Mouse (Mus musculus) MEL (cell line): ENCODE results near the gene Hist2h2ac. TPM values are rescaled to one million over a fixed set of nuclear protein-coding genes. Genes with fewer than 3 reads are reported as not detected.

Experiments
- DNase-seq: peaks from one replicate; pipeline ENCODE4 v3.0.0; 2011; ENCODE audit warnings: low read depth, low spot score
- H3K27ac ChIP-seq: 2 replicates; pipeline ENCODE4 v1.5.1; 2012; ENCODE audit warnings: low read depth, mild to moderate bottlenecking, control low read depth, low read length, moderate library complexity; ENCODE audit not compliant: control insufficient read depth
- H3K27me3 ChIP-seq, 2 experiments: fragments of 150-350 bp in 1 of 2; sonication (generic) in 1 of 2; 2 replicates each; pipeline ENCODE4 v1.6.1; 2012; ENCODE audit warnings: low read length in 2 of 2, mild to moderate bottlenecking in 2 of 2, improper control_type of control experiment in 1 of 2, moderate library complexity in 1 of 2; ENCODE audit not compliant: insufficient read depth in 2 of 2, control insufficient read depth in 1 of 2
- H3K36me3 ChIP-seq, 2 experiments: 2 replicates each; pipeline ENCODE4 v1.6.1; 2012 to 2014; ENCODE audit warnings: low read length in 2 of 2, improper control_type of control experiment in 1 of 2, inconsistent platforms in 1 of 2, mild to moderate bottlenecking in 1 of 2; ENCODE audit not compliant: insufficient read depth in 2 of 2, control insufficient read depth in 1 of 2
- H3K4me1 ChIP-seq, 2 experiments: fragments of 150-350 bp in 1 of 2; sonication (generic) in 1 of 2; 2 replicates each; pipeline ENCODE4 v1.6.1; 2012; ENCODE audit warnings: low read length in 2 of 2, improper control_type of control experiment in 1 of 2, mild to moderate bottlenecking in 1 of 2; ENCODE audit not compliant: insufficient read depth in 2 of 2, control insufficient read depth in 1 of 2
- H3K4me3 ChIP-seq, 2 experiments: fragments of 150-350 bp in 1 of 2; sonication (generic) in 1 of 2; 2 replicates each; pipeline ENCODE4 v1.5.1; 2012; ENCODE audit warnings: low read depth in 2 of 2, low read length in 2 of 2, mild to moderate bottlenecking in 2 of 2, moderate library complexity in 2 of 2, control low read depth in 1 of 2, improper control_type of control experiment in 1 of 2; ENCODE audit not compliant: control insufficient read depth in 1 of 2, insufficient read depth in 1 of 2
- H3K79me2 ChIP-seq: 2 replicates; pipeline ENCODE4 v1.6.1; 2012; ENCODE audit warnings: mild to moderate bottlenecking, low read length, moderate library complexity; ENCODE audit not compliant: control insufficient read depth, poor library complexity, insufficient read depth
- H3K9ac ChIP-seq: 2 replicates; pipeline ENCODE4 v1.6.1; 2012; ENCODE audit warnings: low read depth, mild to moderate bottlenecking, control low read depth, low read length, moderate library complexity; ENCODE audit not compliant: control insufficient read depth, poor library complexity, severe bottlenecking
- H3K9me3 ChIP-seq: fragments of 150-350 bp; sonication (generic); replicated peaks from 2 replicates; pipeline ENCODE4 v1.6.1; 2012; ENCODE audit warnings: mild to moderate bottlenecking, low read length, improper control_type of control experiment, moderate library complexity; ENCODE audit not compliant: insufficient read depth
- BHLHE40 ChIP-seq: IDR thresholded peaks from 2 replicates; pipeline ENCODE4 v1.6.1; 2012; ENCODE audit warnings: low read depth, mild to moderate bottlenecking, inconsistent platforms, low read length, improper control_type of control experiment, borderline replicate concordance
- CHD1 ChIP-seq: IDR thresholded peaks from 2 replicates; pipeline ENCODE4 v1.6.1; 2012; ENCODE audit warnings: low read depth, mild to moderate bottlenecking, inconsistent platforms, low read length, improper control_type of control experiment
- CTCF ChIP-seq, 3 experiments: IDR thresholded peaks in 2 of 3; conservative IDR thresholded peaks in 1 of 3; 2 replicates each; pipeline ENCODE4 v1.5.1; 2011 to 2012; ENCODE audit warnings: low read length in 3 of 3, low read depth in 2 of 3, mild to moderate bottlenecking in 2 of 3, improper control_type of control experiment in 1 of 3, inconsistent platforms in 1 of 3, mixed read lengths in 1 of 3, moderate library complexity in 1 of 3; ENCODE audit not compliant: control insufficient read depth in 1 of 3, insufficient read depth in 1 of 3, poor library complexity in 1 of 3, severe bottlenecking in 1 of 3
- ELF1 ChIP-seq: IDR thresholded peaks from 2 replicates; pipeline ENCODE4 v1.6.1; 2014; ENCODE audit warnings: low read depth, mild to moderate bottlenecking, inconsistent platforms, low read length, improper control_type of control experiment, moderate library complexity
- MAFK ChIP-seq: IDR thresholded peaks from 2 replicates; pipeline ENCODE4 v1.6.1; 2011; ENCODE audit warnings: low read depth, mild to moderate bottlenecking, low read length, improper control_type of control experiment, borderline replicate concordance
- MAZ ChIP-seq: IDR thresholded peaks from 2 replicates; pipeline ENCODE4 v1.6.1; 2012; ENCODE audit warnings: low read depth, mild to moderate bottlenecking, inconsistent platforms, low read length, improper control_type of control experiment
- MEF2A ChIP-seq: IDR thresholded peaks from 2 replicates; pipeline ENCODE4 v1.6.1; 2014; ENCODE audit warnings: low read depth, mild to moderate bottlenecking, inconsistent platforms, low read length, improper control_type of control experiment; ENCODE audit not compliant: poor library complexity, insufficient replicate concordance, severe bottlenecking; ENCODE audit errors: extremely low read depth
- MXI1 ChIP-seq: IDR thresholded peaks from 2 replicates; pipeline ENCODE4 v1.6.1; 2011; ENCODE audit warnings: mild to moderate bottlenecking, low read depth, low read length, improper control_type of control experiment
- MYB ChIP-seq: IDR thresholded peaks from 2 replicates; pipeline ENCODE4 v1.6.1; 2011; ENCODE audit warnings: mild to moderate bottlenecking, low read depth, low read length, improper control_type of control experiment
- MYC ChIP-seq: IDR thresholded peaks from 2 replicates; pipeline ENCODE4 v1.6.1; 2011; ENCODE audit warnings: low read depth, mild to moderate bottlenecking, low read length, improper control_type of control experiment, moderate library complexity
- POLR2A ChIP-seq, 2 experiments: IDR thresholded peaks; 2 replicates each; pipeline ENCODE4 v1.6.1; 2011 to 2012; ENCODE audit warnings: low read length in 2 of 2, mild to moderate bottlenecking in 2 of 2, control low read depth in 1 of 2, improper control_type of control experiment in 1 of 2, low read depth in 1 of 2, moderate library complexity in 1 of 2; ENCODE audit not compliant: control insufficient read depth in 1 of 2, insufficient read depth in 1 of 2, poor library complexity in 1 of 2
- POLR2AphosphoS2 ChIP-seq: IDR thresholded peaks from 2 replicates; pipeline ENCODE4 v1.6.1; 2011; ENCODE audit warnings: low read length, improper control_type of control experiment
- POLR2AphosphoS5 ChIP-seq: IDR thresholded peaks from 2 replicates; pipeline ENCODE4 v1.6.1; 2012; ENCODE audit warnings: low read depth, borderline replicate concordance, mild to moderate bottlenecking, inconsistent platforms, low read length, moderate library complexity, mixed read lengths
- RCOR1 ChIP-seq: IDR thresholded peaks from 2 replicates; pipeline ENCODE4 v1.6.1; 2012; ENCODE audit warnings: low read depth, mild to moderate bottlenecking, inconsistent platforms, low read length, improper control_type of control experiment
- SIN3A ChIP-seq: IDR thresholded peaks from 2 replicates; pipeline ENCODE4 v1.6.1; 2012; ENCODE audit warnings: low read length, improper control_type of control experiment, inconsistent platforms
- SMC3 ChIP-seq: IDR thresholded peaks from 2 replicates; pipeline ENCODE4 v1.6.1; 2011; ENCODE audit warnings: low read depth, low read length, improper control_type of control experiment
- TAL1 ChIP-seq: IDR thresholded peaks from 2 replicates; pipeline ENCODE4 v1.6.1; 2012; ENCODE audit warnings: mild to moderate bottlenecking, inconsistent platforms, low read length, moderate library complexity, mixed read lengths
- TBP ChIP-seq: IDR thresholded peaks from 2 replicates; pipeline ENCODE4 v1.8.0; 2011; ENCODE audit warnings: low read depth, low read length, improper control_type of control experiment
- TCF12 ChIP-seq: IDR thresholded peaks from 2 replicates; pipeline ENCODE4 v1.6.1; 2014; ENCODE audit warnings: low read depth, mild to moderate bottlenecking, inconsistent platforms, low read length, improper control_type of control experiment, moderate library complexity
- UBTF ChIP-seq: IDR thresholded peaks from 2 replicates; pipeline ENCODE4 v1.6.1; 2012; ENCODE audit warnings: low read depth, mild to moderate bottlenecking, inconsistent platforms, low read length, improper control_type of control experiment, moderate library complexity, borderline replicate concordance; ENCODE audit not compliant: insufficient read depth
- USF1 ChIP-seq: IDR thresholded peaks from 2 replicates; pipeline ENCODE4 v1.6.1; 2014; ENCODE audit warnings: low read depth, mild to moderate bottlenecking, inconsistent platforms, low read length, improper control_type of control experiment, moderate library complexity
- ZMIZ1 ChIP-seq: IDR thresholded peaks from 2 replicates; pipeline ENCODE4 v1.6.1; 2012; ENCODE audit warnings: low read depth, mild to moderate bottlenecking, inconsistent platforms, low read length, improper control_type of control experiment, moderate library complexity
- polyA plus RNA-seq, 2 experiments: library from polyadenylated mRNA; stranded (reverse) in 1 of 2; unstranded in 1 of 2; fragments of >175 nt in 1 of 2; fragments of >200 nt in 1 of 2; gene quantifications; 2 replicates each; pipeline versions ENCODE4 v1.2.1 to v1.2.4; 2012; ENCODE audit warnings: low replicate concordance in 2 of 2, low read depth in 1 of 2; ENCODE audit not compliant: insufficient read length in 2 of 2, insufficient read depth in 1 of 2, missing spikeins in 1 of 2
- total RNA-seq: library from RNA; depleted of rRNA; stranded (reverse); fragments of 300-350 nt; gene quantifications from 2 replicates; pipeline ENCODE4 v1.2.3, GENCODE M21; 2012

Gene Hist2h2ac
- total and polyA plus RNA-seq, 3 experiments, result 4.8 to 2,824 TPM; not detected in 1

DNA sequence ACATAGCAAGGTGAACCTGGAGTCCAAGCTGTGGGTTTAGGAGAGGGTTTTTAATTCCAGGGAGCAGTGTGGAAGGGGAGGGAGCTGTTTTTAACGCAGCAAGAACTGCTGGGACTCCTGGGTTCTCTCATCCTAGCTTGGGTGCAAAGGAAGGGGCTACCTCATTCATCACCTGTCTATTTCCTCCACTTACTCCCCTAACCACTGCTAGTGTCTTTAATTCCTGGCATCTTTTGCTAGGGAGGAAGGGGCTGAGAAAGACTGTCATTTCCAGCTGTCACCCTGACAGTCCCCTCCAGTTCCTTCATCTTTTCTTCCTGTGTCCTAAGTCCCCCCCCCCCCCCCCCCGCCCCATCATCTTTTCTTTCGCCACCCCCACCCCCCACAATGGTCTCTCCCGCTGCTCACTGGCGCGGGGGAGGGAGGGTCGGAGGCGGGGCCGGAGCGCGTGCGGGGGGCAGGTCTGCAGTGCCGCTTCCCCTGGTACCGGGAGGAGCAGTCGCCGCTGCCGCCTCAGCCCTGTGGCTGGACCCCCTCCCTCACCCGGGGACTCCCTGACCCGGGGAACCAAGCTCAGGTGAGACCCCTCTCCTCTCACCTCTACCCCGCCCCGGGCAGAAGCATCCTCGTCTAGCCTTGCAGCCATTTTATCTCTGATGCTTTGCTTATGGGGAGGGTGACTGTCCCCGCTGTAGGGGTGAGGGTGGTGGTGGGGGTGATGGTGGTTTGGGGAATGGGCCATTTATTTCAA lies 39.8 kb downstream of the Hist2h2ac start, which contains the start of gene Sv2a (continued):
- TF ChIP-seq TAL1 (no peak), USF1 (no peak), CTCF (IDR thresholded peaks at IDR 0.05 in 2 of 3, conservative IDR thresholded peaks at IDR 0.05 in 1 of 3; ENCODE audit: control insufficient read depth in 1 of 3, insufficient read depth in 1 of 3, low read depth in 2 of 3, low read length in 3 of 3, poor library complexity in 1 of 3, severe bottlenecking in 1 of 3) (0 out of 6 replicates have a peak, but pooled peaks of 1 of the 3 experiments have one; percentile 1), RCOR1 (no peak), MYC (no peak), ELF1 (no peak), UBTF (no peak), MXI1 (no peak), MYB (no peak), POLR2A (IDR thresholded peaks at IDR 0.05; ENCODE audit: control insufficient read depth in 1 of 2, insufficient read depth in 1 of 2, low read depth in 1 of 2, low read length in 2 of 2, poor library complexity in 1 of 2) (no peak; a peak in 1 of 4 replicates), POLR2AphosphoS5 (no peak), POLR2AphosphoS2 (no peak), MEF2A (no peak), TCF12 (no peak), SMC3 (no peak; the same call in 1 of the 2 replicates), MAFK (no peak), BHLHE40 (0 out of 2 replicates have a peak, but pooled peaks have one; percentile 4)

DNA sequence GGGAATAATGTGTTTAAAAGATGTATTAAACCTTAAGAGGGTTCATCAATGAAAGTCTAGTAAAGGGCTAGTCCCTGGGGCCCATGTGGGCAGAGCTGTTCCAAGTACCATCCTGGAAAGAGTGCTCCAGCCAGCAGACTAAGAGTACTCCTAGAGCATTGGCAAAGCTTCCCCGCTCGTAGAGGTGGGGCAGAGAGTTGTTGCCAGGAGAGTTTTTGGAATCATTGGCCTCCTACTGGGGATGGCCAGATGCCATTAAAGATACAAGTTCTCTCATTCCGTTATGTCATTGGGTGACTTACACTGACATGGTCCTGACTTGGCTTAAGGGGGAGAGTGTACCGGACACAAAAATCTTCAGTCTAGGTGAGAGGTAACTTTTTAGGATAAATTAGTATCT lies 41.1 kb downstream of the Hist2h2ac start:
- no peak for TF ChIP-seq RCOR1
- TF ChIP-seq ZMIZ1, result no peak
- no peak for TF ChIP-seq MAFK
- TF ChIP-seq CTCF (IDR thresholded peaks at IDR 0.05 in 2 of 3, conservative IDR thresholded peaks at IDR 0.05 in 1 of 3; ENCODE audit: control insufficient read depth in 1 of 3, insufficient read depth in 1 of 3, low read depth in 2 of 3, low read length in 3 of 3, poor library complexity in 1 of 3, severe bottlenecking in 1 of 3), result no peak
- no peak for TF ChIP-seq MAZ
- TF ChIP-seq POLR2A (IDR thresholded peaks at IDR 0.05; ENCODE audit: control insufficient read depth in 1 of 2, insufficient read depth in 1 of 2, low read depth in 1 of 2, low read length in 2 of 2, poor library complexity in 1 of 2), result no peak
- TF ChIP-seq CHD1, result no peak
- no peak for TF ChIP-seq UBTF
- TF ChIP-seq SMC3, result no peak
- no peak for TF ChIP-seq MYC
- no peak for TF ChIP-seq MYB
- no peak for TF ChIP-seq SIN3A
- TF ChIP-seq TCF12, result no peak
- no peak for TF ChIP-seq TBP
- H3K27ac ChIP-seq, result no peak overlapping the region
- peak; percentile 36 for DNase-seq
- peaks cover 2 to 12% of the 10 kb centered on the region in 2 experiments for H3K4me1 ChIP-seq
- H3K36me3 ChIP-seq, result peaks cover 17 to 22% of the 10 kb centered on the region in 2 experiments
- no peaks in the 10 kb centered on the region for H3K9me3 ChIP-seq
- H3K27me3 ChIP-seq, result no peaks in the 10 kb centered on the region
- no peak overlapping the region for H3K9ac ChIP-seq
- H3K79me2 ChIP-seq, result peaks cover 12% of the 10 kb centered on the region
- no peak overlapping the region for H3K4me3 ChIP-seq
